Mouse (Mus musculus) fibroblast of lung, adult 2 months (primary cell): ENCODE data around the gene Dido1.
"Not testable (repeated sequence)": the region's sequence is repeated elsewhere in the genome, so short reads cannot be mapped to it uniquely, and the experiment has no call there.

Experiments
- DNase-seq: peaks from one replicate; pipeline ENCODE4 v3.0.0-alpha.2; 2011; ENCODE audit warnings: low read depth

Dido1 gene

GRCm38 (mm10) chr2:180724585-180725413 lies 15.0 kb upstream of the Dido1 start, which contains the start of gene Slc17a9:
Slc17a9 (plus strand) TSS chr2:180725263.
- DNase-seq = no peak

GRCm38 (mm10) chr2:180723865-180724264 lies 14.1 kb upstream of the Dido1 start:
- no peak for DNase-seq

- not testable (repeated sequence) for DNase-seq
Measured at GRCm38 (mm10) chr2:180722748-180723147, 12.9 kb upstream of the Dido1 start.

DNA sequence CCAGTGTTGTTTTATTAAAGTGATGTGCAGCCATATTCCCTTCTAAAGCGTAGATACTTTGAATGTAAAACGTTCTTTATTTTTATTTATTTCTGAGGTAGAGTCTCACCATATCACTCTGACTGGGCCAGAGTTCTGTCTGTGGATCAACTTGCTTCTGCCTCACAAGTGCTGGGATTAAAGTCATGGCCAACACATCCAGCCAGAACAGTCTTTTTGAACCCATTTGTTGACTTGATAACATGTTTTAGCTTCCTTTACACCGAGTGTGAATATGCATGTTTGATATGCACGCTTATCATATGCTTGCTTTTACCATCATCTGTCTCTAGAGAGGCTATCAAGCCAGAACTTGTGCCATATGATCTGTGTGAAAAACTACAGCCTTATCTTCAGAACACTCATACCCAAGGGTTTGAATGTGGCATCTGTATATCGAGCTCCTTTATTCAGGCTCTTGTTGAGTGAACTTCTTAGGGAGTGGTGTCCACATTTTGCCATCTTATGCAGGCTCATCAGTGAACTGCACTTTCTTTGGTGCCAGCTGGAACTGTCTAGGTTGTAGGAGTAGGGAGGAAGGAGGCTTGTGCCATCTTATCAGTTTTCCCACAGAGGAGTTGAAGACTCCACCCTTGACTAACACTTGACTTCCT lies 2.4 kb upstream of the Dido1 start:
- no peak for DNase-seq

GRCm38 (mm10) chr2:180711527-180711926 lies 1.7 kb upstream of the Dido1 start:
- no peak for DNase-seq

DNA sequence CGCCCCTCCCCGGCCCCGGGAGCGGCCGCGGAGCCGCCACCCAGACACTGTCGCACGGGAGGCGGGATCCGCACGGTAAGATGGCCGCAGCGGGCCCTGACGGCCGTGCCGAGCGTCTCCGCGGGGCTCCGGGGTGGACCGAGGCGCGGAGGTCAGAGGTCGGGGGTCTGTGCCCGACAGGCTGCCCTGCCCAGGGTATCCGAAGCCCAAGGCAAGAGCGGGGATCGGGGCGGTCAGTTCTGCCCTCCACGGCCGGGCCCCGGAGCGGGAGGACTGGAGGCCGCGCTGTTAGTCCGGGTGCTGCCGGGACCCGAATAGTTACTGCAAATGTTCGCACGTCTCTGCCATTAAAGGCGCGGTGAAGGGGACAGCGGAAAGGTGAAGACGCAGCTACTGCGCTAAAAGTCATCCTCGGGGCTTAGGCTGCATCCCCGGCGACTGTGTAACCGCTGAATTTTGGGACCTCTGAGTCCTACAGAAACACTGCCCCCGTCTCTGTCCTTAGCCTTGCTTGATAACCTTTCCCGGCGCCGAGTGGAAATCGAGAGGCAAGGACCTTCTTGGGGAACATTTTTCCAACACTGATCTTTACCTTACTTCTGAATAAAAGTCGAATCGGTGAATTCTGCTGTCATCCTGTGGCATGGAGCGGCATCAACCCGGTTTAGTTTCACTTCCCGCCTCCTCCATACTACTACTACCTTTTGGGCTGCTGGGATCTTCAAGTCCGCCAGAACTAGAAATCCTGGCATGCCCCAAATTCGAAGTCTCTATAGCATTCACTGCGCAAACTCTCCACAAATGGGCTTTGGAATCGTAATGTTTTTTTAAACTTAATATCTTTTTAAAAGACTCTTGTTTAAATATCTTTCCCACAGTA lies 717 bp upstream of the Dido1 start:
- DNase-seq = no peak

DNA sequence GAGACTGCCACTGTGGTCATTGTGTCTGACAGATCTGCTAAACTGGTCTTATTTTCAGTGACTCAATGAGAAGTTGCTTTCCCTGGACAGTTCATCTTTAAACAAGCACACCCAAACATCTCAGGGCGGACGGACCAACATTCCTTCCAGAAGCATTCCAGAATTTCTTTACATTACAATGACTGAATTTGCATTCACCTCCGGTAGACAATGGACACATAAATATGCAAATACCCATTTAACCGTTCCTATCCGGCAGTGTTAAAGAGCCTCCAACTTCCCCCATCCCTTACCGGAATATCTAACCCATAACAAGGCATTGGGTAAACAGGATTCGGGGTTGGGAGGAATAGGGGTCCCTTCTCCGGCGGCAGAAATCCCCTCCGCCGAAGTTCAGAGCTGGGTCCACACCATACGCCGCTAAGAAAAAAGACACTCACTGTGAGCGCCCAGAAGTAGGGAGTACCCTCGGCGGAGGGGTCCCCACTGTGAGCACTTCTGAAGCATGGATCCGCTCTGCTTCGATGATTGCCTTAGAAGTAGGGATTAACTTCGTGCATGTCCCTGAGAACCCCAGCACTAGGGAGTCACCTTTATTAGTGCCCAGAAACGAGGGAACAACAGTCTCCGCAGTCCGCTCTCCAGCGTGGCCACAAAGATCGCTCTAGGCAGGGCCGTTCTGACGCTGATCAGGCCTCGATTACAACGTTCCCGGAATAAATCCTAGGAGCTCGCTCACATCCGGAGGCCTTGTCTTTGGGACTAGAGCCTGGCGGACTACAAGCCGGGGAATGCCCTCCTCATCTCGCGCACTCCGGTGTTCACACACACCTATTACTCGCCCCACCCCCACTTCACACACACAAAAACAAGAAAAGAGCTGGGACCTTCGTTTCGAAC lies 526 bp downstream of the Dido1 start:
- no peak for DNase-seq

- DNase-seq = no peak
Measured at GRCm38 (mm10) chr2:180705975-180706374, 3.8 kb downstream of the Dido1 start.

DNA sequence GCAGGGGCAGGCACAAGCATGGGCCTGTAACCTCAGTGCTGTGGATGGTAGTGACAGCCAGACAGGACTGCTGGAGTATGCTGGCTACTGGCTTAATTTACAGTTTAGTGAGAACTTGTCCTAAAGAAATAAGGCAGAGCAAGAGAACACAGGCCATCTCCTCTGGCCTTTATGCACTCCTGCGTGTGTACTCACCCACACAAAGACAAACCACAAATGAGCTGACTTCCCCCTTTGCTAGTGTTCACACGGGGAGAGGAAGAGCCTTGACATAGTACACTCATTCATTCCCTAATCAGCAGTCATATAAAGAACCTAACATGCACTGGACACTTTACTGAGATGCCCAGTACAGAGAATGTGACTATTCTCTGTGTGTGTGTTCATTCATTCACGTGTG lies 4.7 kb downstream of the Dido1 start:
- no peak for DNase-seq

DNA sequence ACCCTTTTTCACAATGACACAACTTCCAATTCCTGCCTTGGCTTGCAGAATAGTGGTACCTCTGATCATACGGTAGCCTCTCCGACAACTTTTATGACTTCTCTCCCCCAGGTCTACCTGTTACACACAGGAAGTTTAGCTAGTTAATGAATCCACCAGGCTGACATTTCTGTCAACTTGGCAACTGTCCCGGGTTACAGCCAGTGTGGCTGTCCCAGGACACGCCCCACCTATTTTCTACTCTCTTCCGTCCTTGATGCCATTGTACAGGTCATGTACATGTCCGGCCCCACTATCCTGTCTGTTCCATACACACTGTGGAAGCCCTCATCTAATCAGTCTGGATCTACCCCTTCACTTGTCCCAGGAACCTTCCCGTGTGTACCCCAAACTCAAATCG lies 5.2 kb downstream of the Dido1 start:
- no peak for DNase-seq

- no peak for DNase-seq
Measured at GRCm38 (mm10) chr2:180703645-180704359, 6.0 kb downstream of the Dido1 start.

DNA sequence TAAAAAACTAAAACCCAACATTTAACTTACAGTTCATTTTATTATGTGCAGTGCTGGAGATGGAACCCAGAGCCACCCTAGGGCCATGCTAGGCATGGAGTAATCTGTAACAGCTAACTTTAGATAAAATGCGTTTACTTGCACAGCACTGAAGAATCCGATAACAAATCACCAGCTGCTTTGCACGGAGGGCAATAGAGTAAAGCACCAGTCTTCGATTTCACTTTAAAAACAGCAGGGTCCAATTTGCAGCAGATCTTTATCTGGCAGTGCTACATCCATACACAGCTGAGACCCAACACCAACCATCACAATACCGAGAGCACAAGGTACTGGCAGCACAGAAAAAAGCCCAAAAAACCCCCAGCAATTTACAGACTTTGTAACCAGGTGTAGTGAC lies 6.6 kb downstream of the Dido1 start:
- no peak for DNase-seq

GRCm38 (mm10) chr2:180702701-180703149 lies 7.1 kb downstream of the Dido1 start:
- no peak for DNase-seq

DNA sequence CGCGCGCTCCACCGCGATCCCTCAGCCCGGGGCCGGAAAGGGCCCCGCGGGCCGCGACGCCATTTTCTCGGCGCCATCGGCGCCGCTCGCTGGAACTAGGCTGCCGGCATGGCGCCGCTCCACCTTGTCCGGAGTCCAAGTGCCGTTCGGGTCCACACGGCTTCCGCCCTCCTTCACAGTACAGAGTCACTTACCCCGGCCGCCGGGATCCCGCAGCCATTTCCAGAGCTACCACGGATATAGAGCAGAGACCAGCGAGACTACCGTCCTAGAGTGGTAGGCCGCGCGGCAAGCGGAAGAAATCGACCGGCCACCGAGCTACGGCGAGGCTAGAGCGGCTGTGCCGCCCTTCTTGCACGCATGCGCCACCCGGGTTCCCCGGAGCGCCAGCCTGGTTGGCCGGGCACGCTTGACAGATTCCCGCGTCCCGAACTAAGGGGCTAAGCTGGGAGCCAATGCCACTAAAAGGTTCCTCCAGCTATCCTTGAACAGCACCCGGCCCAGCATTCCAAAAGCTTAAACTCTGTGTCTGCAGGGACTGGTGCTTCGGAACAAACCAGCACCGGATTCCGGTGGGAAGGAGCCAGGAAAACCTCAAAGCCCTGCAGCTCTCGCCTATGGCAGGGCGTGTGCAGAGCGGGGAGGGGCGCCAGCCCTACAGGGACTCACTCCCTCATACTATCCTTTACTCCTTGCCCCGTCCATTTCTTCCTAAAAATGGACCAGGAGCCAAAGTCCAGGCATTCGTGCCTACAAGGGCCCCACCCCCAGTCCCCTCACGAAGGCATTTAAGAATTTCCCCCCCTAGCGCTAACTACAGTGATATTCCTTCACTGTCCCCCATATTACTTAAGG lies 7.8 kb downstream of the Dido1 start:
- peak; percentile 67 for DNase-seq

GRCm38 (mm10) chr2:180701053-180701766 lies 8.6 kb downstream of the Dido1 start:
- no peak for DNase-seq

DNA sequence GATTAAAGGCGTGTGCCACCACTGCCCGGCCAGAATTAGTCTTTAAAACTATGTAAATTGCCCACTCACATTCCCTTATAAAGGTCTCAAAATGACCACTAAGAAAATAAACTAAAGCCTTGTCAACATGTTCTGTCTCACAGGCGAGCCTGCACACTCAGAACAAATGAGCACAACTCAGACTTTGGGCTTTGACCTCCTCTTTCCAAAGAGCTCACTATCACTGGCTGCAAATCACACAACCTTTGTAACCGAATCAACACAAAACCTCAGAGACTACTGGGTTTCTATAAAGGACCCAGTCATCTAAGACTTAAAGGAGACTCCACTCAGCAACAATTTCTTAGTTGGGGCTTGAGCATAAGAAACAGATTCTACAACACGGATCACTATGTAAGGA lies 9.3 kb downstream of the Dido1 start:
- no peak for DNase-seq

- no peak for DNase-seq
Measured at GRCm38 (mm10) chr2:180695176-180695575, 14.6 kb downstream of the Dido1 start.

DNA sequence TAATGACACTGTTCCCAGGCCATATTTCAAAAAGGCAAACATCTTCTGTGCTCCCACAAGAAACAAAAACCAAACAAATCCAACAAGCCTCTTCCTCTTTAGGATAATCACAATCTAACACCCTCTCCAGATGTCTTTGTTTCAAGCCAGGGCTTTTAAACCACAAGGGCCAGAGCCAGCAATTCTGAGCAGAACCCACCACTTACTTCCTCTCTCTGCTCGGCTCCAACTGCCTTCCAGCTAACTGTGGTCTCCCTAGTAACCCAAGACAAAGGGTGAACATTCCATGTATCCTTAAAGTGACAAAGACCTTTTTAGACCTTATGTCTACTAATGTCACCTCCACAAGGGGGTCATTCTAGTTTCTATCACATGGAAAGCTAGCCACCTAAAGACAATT lies 17.2 kb downstream of the Dido1 start:
- no peak for DNase-seq

GRCm38 (mm10) chr2:180689841-180690240 lies 20.0 kb downstream of the Dido1 start:
- DNase-seq = no peak
